Mouse (Mus musculus): ENCODE measurements around the gene Cdca4.
"Not testable (repeated sequence)": the region's sequence is repeated elsewhere in the genome, so short reads cannot be mapped to it uniquely, and the experiment has no call there.

The Cdca4 gene

DNA sequence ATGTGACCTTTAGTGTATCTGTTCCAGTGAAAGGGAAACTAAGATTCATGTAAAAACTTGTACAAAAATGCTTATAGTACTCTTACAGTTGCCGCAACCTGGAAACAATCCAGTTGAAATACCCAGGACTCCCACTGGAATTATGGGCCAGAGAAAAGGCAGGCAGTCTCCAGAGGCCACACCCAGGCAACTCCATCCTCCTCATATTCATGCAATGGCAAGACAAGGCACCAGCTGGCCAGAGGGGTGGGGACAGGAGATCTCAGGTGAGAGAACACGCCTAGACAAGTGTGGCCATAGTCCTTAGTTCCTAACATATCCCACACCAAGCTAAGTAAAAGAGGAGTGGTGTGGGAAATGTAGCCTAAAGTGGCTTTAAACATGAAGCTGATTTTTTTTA lies 6.5 kb downstream of the Cdca4 start:
- DNase-seq (ENCODE audit: low spot score): no peak

DNA sequence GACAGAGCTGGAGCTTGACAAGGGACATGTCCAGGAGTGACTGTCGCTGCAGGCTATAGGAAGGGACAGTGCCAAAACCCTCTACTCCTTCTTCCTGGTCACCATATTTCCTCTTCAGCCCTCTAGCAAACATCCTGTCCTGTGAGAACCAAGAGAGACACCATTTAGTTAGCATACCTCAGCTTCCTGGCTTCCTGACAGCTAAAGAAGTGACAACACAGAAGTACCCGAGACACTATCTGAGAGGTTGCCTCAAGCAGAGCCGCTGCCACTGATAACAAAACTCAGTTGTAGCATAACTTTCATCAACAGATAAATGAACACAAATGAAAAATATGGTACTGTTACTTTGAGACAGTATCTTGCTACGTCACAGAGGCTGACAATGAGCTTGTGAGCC lies 7.2 kb downstream of the Cdca4 start:
- DNase-seq (ENCODE audit: low spot score): no peak

DNA sequence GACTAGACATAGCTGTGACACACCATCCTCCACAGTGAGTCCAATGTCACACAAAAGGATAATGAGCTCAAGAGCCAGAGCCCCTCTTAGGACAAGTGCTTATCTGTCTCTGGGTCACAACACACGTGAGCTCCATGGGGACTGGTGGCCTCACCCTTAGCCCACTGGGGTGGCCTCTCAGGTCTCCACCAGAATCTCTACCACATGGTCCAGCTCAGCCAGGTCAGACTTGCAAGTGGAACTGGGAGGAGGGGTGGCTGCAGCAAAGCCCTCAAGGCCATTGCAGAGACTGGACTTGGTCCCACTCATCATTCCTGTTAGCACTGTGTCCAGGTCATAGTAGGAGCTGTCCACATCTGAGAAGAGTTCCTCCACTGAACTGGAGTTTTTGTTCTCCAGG lies 8.0 kb downstream of the Cdca4 start:
- DNase-seq (ENCODE audit: low spot score): no peak

DNA sequence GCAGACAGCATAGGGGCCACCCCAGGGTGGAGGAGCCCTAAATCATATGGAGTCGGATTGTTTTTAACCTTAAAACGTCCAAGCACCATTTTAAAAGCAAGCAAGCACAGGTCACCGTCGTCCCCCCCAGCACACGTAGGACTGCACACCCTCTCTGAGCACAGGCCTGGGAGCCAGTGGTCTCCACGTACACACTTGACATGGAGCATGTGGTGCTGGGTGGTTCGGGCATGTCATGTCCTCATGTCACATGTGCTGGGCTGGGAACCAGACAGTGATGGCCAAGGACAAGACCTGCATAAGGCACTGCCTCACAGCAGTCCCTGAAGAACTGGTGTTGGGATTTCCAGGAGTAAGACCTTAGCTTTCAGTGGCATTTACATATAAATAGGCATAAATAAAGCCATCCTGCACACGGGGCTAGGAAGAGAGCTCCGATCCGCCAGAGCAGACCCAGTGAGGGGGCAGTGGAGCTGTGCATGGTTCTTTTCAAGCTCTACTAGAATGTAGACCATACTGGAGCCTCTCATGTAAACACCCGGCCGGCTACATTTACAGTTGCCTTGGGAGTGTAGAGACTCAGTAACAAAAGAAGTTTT lies 8.7 kb downstream of the Cdca4 start:
- no peak for DNase-seq (ENCODE audit: low spot score)

DNA sequence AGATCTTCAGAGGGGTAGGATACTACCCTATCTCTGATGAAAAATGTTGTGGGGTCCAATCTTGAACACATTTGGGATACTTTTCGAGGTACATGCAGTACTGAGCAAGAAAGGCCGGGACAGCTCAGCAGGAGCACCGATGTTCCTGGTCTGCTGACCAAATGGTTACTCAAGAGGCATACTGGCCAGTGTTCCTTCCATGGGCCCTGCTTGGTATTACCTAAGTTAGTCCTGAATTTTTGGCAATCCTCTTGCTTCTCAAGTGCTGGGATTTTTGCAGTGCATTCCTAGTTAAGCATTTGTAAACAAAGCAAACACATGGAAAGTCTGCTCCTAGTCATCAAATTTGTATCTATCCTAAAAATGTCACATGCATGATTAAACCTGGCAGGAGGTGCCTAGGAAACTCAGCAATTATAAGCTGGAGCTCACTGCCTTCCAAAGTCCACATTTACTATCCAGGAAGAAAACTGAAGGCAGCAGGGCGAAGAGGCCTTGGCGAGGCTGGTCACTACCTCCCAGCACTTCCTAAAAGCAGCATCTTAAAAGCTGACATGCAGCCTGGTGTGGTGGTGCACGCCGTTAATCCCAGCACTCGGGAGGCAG lies 10.1 kb downstream of the Cdca4 start:
- DNase-seq (ENCODE audit: low spot score): no peak

DNA sequence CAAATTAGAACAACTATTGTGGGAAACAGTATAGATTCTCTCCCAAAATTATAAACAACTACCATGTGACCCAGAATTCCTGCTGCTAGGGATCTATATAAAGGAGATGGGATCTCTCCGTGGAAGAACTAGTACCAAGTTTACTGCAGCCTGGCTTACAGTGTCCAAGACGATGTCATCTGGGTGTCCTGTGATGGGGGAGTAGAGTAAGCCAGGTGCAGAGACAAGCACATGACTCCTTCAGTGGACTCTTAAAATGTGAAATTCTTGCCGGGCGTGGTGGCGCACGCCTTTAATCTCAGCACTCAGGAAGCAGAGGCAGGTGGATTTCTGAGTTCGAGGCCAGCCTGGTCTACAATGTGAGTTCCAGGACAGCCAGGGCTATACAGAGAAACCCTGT lies 12.4 kb downstream of the Cdca4 start:
- not testable (repeated sequence) for DNase-seq (ENCODE audit: low spot score)

DNA sequence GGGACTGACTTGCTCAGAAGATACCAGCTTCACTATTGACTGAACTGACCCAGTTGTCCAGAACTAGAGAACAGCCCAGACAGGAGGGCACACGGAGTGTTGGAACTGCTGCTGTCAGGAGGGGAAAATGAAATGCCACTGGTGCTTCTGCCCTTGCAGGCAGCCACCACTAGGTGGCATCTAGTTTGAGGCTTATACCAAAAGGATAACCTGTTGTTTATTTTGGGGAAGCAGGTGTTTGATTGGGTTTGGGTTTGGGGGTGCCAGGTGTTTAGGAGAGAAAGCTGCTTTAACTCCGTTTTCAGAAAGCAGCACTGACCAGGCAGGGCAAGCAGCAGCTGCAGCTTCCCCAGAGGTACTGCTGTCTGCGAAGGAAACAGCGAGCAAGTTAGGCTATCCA lies 12.9 kb downstream of the Cdca4 start:
- DNase-seq (ENCODE audit: low spot score): peak; percentile 36

DNA sequence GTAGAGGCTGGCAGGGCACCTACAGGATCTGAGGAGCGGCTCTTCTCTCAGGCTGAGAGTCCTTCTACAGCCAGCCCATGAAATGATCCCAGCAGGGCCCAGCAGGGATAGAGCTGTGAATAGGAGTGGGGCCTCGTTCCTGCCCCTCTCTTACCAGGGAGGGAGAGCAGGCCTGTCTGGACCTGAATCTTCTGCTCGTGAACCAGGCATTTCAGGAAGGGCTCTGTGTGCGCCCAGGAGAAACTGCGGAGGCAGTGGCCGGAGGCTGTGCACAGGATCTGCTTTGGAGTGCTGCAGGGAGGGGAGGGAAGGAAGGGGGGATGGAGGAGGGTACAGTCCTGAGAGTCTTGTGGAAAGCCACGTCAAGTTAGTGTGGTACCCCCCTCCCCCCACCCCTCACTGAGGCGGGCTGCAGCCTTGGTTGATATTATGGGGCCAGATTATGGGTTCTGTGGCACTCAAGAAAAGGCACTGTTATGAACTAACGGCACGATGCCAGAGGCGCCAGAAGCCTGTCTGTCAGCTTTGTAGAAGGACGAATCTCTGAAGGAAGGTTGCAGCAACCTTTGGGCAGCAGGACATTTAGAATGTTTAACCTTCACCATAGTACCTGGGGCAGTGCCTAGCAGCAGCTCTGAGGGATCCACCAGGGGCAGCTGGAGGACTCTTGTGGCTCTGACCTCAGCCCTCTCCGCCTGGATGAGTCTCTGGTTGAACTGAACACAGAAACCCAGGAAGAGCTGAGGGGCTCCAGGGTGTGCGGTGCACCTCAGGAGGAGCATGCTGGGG lies 14.3 kb downstream of the Cdca4 start:
- no peak for DNase-seq (ENCODE audit: low spot score)

DNA sequence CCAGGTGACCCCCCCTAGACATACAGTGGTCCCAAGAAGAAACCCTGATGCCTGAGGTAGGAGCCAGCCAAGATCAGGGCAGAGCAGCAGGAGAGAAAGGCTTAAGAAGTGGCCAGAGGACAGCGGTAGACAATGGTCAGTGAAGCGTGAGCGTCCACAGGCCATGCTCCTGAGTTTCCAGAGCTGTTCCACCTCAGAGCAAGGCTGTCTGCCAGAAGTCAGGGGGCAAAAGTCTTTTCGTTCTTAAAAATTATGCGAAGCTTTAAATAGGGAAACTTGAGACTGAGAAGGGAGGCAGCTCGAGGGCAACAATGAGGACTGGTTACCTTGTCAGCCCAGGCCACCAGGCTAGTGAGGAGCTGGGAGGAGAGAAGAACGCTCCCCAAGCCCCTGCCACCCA lies 15.9 kb downstream of the Cdca4 start:
- DNase-seq (ENCODE audit: low spot score): no peak

DNA sequence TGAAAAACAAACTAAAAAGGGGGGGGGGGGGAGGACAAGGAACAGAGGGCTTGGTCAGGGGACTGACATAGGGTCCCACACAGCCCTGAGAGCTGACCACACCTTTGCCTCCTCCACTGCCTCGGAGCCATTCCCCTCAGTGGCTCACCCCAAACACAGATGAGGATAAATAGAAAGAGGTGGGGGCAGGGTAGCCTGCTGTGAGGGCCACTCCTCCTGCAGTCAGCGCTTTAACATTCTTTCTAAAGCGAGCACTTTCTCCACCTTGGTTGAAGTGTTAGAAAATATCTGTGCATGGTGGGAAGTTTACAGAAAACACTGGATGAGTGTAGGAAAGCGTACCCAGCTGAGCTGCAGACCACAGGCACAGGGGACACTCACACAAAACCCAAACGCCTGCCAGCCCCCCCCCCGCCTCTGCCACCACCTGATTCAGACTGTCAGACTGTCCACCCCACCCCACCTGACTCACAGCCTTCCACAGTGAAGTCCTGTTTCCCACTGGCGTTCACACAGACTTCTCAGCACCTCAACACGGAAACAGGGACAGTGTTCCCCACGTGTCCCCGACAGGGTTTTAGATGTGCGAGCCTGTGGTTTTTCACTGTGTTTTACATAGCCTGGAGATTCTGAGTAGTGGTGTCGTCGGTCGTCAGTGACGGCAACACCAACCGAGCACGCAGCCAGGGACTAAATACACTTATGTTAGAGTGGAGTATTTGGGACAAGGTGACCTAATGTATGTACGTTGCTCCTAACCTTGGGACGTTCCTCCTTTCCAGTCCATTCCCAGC lies 18.9 kb downstream of the Cdca4 start:
- no peak for DNase-seq (ENCODE audit: low spot score)

DNA sequence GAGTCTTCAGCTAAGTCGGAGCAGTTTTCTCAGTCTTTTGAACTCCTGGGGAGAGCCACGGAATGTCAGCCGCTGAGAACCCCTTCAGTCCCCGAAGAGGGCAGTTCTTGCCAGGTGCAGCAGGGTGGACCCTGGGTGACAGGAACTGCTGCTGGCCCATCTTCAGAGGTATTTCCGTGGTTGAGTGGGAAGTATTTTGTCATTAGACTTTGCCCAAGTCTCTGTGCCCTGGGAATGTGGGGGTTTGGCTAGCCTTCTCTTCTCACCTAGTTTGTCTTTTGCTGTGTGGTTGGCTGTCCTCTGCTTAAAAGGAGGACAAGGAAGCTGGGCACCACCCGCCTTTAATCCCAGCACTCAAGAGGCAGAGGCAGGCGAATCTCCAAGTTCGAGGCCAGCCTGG lies 19.6 kb downstream of the Cdca4 start:
- DNase-seq (ENCODE audit: low spot score): no peak

DNA sequence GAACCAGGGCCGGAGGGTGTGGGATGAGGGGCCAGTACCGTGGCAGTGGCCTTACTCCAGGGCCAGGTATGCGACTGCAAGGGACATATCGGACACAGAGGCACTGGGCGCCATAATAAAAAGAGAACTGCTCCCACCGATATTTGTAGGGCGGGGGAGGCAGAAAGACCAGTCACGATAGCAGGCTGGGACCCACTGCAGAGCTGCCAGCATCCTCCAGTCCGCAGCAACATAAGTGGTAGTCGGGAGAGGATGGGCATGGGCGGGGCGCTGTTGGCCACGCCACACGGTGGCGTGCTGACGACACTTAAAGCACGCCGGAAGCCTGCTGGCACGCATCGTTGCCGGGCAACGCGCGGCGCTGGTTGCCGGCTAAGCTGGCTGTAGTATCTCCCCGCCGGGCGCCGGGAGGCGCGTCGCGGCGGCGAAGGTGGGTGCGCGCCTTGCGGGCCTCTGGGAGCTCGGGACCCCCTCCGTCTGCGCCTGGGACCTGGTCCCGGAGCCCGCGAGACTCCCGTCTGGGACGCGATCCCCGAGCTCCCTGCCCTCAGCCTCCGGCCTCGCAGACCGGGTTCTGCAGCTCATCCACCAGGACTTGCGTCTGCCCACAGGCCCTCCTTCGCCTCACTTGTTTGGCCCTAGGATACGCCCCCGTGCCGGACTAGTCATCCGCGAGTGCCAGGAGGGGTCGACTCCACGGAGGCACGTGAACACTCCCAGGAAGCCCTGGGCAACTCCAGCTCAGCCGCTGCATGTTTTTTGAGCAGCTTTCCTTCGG lies 20.4 kb downstream of the Cdca4 start, which contains the start of gene Clba1:
Gene Clba1, plus strand, starts transcription at position 351 of the 778 bp plus-strand sequence.
- peak; percentile 86 for DNase-seq (ENCODE audit: low spot score)

DNA sequence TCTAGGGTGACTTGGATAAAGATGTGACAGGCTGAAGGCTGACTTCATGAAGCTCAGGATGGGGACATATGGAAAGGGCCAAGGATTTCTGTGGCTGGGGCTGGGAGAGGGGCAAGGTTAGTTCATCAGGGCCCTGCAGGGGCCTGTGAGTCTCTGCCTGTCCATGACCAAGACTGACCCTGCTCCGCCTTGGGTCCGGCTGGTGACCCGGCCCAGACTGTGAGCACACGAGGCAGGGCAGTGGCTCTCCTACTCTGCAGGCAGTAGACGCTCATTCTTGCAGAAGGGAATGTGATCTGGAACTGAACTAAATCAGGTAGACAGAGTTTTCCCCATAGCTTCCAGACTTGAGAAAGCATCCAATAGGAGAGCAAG lies 21.0 kb downstream of the Cdca4 start:
- no peak for DNase-seq (ENCODE audit: low spot score)

DNA sequence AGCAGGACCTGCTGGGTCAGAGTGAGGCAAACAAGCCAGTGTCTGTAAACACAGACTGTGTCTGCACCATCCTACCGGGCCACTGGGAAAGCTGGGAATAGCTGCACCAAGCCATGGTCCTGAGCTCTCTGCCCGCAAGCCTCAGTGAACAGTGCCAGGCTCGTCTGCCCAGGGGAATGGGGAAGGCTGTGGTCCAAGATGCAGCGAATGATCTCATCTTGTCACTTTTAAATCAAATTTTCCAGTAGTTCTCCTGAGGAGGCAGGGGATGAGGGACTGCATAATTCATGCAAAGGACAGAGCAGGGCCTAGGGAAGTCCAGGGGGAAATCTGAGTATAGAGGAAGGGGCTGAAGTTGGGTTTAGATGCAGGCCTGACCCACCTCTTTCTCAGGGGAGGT lies 21.4 kb downstream of the Cdca4 start:
- DNase-seq (ENCODE audit: low spot score): no peak

DNA sequence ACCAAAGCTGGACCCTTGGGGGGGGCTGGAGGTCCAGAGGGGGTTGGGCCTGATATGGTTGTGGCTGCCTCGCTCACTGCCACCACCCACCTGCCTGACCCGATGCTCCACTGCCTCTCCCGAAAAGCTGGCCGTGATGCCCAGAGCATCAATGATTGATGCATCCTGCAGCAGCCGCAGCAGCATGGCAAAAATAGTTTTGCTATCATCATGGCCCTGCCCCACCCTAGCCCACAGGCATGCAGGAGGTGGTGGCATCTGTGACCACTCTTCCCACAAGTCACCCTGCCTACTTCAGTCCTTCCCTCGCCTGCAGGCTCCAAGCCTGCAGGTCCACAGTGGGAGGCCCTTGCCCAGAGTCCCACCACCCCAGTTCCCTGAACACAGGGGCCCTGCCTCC lies 23.2 kb downstream of the Cdca4 start:
- DNase-seq (ENCODE audit: low spot score): no peak

DNA sequence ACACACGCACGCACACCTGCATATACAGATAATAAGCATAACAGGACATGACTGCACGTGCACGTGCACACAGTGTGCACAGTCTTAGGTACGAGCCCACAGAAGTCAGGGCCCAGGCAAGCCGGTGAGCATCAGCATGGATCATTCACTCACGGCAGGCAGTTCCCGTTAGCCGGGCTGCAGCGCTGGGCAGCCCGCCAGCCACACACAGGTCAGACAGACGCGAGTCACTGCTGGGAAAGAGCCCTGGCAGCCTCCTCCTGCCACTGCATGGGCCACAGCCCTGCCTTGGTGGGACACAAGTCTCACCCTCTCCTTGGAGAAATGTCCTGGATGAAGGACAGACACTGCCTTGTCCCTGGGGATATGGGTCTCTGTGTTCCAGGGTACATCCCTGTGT lies 25.2 kb downstream of the Cdca4 start:
- DNase-seq (ENCODE audit: low spot score): no peak

DNA sequence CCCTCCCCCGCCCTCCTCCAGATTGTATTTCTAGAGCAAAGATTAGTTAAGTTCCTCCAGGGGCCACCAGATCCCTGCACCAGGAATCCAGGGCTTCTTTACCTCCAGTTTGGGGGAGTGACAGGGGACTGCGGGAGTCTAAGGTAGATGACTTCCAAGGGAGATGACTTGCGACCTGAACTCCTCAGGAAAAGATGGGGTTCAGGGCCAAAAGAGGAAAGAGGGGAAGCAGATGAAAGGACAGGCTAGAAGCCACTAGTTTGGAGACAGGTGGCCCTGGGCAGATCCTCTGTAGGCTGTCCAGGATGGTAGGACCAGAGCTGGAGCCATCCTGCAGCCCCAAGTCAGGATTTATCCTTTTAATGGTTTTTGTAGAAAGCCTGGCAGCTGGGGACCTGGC lies 26.3 kb downstream of the Cdca4 start:
- no peak for DNase-seq (ENCODE audit: low spot score)

DNA sequence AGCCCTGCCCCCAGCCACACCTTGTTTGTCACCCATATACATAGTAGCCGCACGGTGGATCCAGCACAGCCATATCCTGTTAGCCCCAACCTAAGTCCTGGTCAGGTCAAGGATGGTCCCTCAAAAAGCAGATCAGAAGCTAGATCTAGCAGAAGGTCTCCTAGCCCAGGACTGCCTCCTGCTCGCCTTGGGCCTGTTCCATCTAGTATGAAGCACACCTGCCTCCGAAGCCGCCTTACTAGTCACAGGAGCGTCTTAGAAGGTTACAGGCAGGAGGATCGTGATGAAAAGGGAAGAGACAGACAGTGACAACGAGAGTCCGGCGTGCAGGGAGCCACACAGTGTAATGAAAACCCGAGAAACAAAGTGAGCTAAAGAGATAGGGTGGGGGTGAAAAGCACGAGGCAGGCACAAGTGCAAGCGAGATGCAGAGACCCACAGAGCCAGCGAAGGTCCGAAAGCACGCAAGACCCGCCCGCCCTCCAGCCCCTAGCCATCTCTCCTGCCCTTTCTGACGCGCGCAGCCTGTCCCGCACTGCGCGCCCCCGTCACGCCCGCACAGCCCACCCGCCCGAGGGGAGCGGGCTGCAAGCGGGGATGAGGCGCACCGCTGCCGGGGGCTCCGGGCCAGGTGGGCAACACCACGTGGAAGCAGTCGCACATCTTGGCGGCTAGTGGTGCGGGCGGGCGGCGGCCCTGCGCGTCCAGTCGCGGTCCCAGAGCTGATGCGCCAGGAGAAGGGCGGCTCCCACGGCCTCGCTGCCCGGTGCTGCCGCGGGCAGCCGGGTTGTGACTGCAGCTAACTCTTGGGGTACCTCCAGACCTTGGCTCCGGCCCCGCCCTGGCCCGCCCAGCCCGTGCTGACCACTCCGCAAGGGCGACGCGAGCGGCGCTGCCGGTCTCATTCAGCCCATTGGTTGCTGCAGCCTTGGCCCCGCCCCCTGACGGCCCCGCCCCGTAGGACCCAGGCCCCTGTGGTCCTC lies 27.1 kb downstream of the Cdca4 start, which contains the start of gene Ahnak2:
Gene Ahnak2, minus strand, starts transcription at position 794 of the 983 bp plus-strand sequence.
- no peak for DNase-seq (ENCODE audit: low spot score)

DNA sequence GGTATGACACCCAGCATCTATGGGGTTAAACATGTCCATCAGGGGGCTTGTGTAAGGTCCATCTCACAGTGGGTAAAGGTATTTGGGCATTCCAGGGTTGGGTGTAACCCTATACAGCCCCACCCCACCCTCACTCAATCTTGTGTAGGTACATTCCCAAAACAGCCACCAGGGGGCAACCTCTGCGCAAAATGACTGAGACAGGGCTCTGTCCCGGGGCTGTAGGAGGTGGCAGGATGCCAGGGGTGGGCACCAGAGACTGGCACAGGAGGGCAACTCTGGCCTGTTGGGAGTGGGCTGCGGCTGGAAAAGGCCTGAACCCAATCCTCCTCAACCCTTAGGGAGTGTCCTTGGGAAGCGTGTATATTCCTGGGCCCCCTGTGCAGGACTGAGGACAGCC lies 28.7 kb downstream of the Cdca4 start:
- DNase-seq (ENCODE audit: low spot score): peak; percentile 64

DNA sequence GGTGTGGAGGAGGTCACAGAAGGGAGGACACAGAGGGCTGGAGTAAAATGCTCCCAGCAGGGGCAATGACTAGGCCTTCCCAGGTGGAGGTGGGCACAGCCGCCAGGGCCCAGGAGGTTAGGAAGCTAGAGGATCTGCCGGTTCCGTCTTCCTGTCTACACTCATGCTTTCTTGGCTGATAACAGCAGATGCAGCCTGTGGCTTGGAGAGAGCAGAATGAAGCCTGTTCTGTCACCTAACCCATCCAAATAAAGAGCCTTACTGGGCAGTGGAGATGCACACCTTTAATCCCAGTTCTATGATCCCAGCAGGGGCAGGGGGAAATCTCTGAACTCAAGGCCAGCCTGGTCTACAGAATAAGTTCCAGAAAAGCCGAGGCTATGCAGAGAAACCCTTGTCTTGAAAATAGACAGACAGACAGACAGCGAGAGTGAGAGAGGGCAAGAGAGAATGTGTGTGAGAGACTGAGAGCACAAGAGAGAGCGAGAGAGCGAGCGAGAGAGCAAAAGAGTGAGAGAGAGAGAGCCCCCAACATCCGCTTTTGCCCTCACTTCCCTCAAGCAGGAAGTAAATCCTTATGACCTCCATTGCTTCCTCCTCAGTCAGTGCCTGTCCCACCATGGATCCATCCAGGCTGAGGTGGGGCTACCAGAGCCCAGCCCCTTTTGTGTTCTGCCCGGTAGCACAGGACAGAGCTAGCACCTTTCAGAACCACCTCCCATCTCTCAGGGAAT lies 29.8 kb downstream of the Cdca4 start:
- no peak for DNase-seq (ENCODE audit: low spot score)

All from c-Kit-positive CD71-positive TER-119-positive erythroid progenitor cells, embryonic 14.5 days (primary cell).